Mouse (Mus musculus) megakaryocyte, embryonic 14.5 days (primary cell): ENCODE measurements around the gene Nrxn1.

Source experiments
- FLI1 ChIP-seq: IDR thresholded peaks from 2 replicates; pipeline ENCODE4 v1.6.1; 2012; ENCODE audit warnings: low read length, inconsistent platforms, mixed read lengths
- GATA1 ChIP-seq: IDR thresholded peaks from 3 replicates; pipeline ENCODE4 v1.6.1; 2012; ENCODE audit warnings: mixed read lengths, low read length, inconsistent platforms, borderline replicate concordance

DNA sequence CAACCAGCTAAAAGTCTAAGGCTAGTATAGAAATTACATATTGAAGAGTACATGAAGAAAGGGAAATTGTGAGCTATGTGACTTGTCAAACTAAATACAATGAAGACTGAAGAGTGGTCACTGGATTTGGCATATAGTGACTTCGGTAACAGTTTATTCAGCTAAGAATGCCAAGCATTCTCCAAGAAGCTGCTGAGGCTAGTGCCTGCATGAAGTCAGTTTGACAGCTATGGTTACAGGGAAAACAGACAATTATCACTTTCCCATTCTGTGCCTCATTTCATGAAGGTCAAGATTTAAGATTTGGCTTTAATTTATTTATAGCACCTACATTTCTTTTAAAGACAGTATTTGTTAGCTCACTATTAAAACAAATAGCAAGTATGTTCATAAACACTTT lies 201.2 kb downstream of the Nrxn1 start:
- TF ChIP-seq GATA1 (no peak), FLI1 (no peak)
